Mouse (Mus musculus) v-Abl transformed pro-B cells (cell line): ENCODE results near the gene Ncs1.

Experiments
- in situ Hi-C, 2 experiments: fragments of 400-800 bp; cut with MboI; formaldehyde crosslinking; loops; one replicate each; pipeline ENCODE4 v1.15.1; 2025; ENCODE audit not compliant: unreplicated experiment in 2 of 2

Gene Ncs1

GRCm38 (mm10) chr2:31245491-31246141, at the start of gene Ncs1:
Gene Ncs1 (plus strand): TSS chr2:31245823.
- in situ Hi-C loops, result no loop called here

GRCm38 (mm10) chr2:31198621-31199020, 47.0 kb upstream of the Ncs1 start:
- in situ Hi-C loops, result loop anchor here (5.0 to 25.0 kb wide), 3 partner anchors 99 to 1186 kb away; no protein-coding TSS in a partner anchor

DNA sequence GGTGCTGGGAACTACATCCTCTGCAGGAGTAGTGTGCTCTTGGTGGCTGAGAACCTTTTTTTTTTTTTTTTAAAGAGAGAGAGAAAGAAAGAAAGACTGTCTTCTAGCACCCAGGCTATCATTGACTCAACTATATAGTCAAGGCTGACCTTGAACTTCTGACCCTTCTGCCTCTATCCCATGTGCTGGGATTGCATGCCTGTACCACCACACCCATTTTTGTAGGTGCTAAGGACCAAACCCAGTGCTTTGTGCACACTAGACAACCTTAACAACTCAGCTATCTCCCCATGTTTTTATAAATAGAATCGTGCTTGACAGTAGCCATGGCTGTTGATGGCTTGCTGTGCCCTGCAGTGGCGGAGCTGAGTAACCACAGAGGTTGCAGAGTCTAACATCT, 45.6 kb upstream of the Ncs1 start:
- in situ Hi-C loops, result no loop called here

- in situ Hi-C loops, result no loop called here
Observed at GRCm38 (mm10) chr2:31201851-31202250, 43.8 kb upstream of the Ncs1 start.

DNA sequence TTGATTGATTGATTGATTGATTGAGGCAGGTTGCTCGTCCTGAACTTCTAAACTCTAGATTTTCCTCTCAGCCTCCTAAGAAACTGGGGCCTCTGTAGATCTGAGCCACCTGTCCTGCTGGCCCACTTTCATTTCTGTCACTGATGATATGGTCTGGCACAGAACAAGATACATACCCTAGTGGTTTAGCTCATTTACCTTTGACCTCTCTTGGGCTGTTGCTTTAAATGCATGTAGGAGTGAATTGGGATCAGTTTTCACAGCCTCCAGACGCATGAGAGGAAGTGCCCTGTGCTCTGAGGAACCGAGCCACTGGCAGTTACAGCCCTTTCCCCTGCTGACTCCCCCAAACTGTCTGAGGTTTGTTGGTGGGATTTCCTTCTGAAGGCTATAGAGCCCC, 43.3 kb upstream of the Ncs1 start:
- in situ Hi-C loops, result no loop called here

DNA sequence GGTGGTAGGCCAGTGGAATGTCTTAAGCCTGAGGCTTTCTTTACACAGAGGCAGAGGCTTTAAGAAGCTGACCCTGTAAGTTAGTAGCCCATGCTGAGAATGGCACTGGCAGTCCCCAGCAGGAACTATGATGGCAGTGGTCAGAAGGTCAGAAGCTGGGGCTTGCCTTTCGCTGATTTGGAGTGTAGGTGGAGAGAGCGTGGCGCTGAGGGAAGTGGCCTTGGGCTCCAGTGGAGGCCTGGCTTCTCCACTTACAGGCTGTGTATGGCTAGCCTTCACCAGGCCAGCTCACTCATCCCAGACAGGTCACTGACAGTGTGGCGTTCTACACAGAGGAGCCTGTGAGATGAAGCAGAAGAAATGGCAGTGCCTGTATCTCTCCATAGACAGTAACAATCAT, 42.7 kb upstream of the Ncs1 start:
- in situ Hi-C loops, result no loop called here

- in situ Hi-C loops, result no loop called here
Observed at GRCm38 (mm10) chr2:31204677-31205076, 40.9 kb upstream of the Ncs1 start.

- in situ Hi-C loops, result no loop called here
Observed at GRCm38 (mm10) chr2:31206211-31206610, 39.4 kb upstream of the Ncs1 start.

DNA sequence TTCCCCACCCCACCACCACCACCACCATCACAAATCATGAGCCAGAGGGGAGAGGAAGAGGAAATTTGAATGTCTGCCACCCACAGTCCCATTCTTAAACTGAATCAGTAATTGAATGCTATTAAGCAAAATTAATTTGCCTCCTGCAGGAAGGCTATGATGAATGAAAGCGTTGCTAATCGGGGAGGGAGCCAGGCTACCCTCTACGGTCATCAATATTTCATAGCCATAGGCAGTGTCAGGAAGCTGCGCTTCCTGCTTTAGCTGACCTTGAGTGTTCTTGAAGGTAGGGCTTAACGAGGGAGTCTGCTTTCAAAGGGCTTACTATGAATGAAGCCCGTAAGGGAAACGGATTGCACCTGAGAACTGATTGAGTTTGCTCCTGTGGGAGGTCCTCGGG, 38.7 kb upstream of the Ncs1 start:
- in situ Hi-C loops, result no loop called here

GRCm38 (mm10) chr2:31208544-31209142, 37.0 kb upstream of the Ncs1 start:
- in situ Hi-C loops, result no loop called here

DNA sequence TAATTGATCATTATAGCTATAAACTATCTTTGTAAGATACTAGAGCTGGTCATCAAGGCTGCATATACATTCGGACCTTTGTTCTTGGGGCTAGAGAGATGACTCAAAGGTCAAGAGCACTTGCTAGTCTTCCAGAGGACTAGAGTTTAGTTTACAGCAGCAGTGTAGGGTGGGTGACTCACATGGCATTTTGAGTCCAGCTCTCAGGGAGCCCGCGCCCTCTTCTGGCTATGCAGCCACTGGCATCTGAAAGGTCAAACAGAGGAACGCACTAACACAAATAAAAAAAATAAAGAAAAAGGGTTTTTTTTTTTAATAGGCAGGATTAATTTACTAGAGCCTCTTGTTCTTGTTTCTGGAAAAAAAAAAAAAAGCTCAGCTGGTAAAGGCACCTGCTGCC, 36.1 kb upstream of the Ncs1 start:
- in situ Hi-C loops, result no loop called here

DNA sequence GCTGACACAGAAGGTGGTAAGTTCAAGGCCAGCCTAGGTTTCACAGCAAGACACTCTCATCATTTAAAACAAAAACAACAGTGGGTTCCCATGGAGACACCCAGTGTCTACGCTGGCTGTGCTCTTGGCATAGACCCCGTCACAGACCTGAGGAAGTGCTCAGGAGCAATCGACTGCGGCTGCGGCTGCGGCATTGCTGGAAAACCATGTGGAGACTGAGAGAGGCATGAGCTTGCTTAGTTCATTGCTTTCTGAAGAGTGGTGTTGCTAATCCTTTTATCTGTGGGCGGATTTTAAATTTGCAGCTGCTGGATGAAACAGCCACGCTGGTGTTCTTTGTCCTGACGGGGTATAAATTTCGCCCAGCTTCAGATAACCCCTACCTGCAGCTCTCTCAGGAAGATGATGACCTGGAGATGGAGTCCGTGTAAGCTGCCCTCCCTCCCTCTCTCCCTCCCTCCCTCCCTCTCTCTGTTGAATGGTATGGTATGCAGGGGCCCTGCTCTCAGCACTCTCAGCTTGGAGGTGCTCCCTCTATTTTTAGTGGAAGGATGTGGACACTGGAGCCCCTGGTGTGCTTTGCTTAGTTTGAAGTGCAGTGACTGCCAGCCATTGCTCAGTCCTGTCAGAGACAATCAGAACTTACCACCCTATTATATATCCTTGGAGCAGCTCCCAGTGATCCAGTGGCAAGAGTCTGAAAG, 35.3 kb upstream of the Ncs1 start:
- in situ Hi-C loops, result no loop called here

DNA sequence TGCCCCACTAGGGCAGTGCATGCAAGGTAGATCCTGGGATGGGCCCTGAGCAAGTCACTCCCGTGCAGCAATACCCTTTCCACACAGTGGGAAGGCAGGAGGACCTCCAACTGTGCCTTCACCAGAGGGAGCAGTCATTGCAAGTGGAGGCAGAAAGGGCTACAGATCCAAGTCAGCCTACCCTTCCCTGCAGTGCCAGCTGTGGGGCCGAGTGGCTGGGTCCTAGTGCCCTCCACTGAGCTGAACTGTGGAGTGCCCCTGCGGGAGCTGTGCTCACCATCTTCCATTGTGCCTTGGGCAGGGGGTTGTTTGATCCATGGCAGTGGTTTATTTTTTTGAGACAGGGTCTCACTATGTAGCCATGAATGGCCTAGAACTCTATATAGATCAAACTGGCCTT, 34.4 kb upstream of the Ncs1 start:
- in situ Hi-C loops, result no loop called here

- in situ Hi-C loops, result no loop called here
Observed at GRCm38 (mm10) chr2:31214211-31214796, 31.3 kb upstream of the Ncs1 start.

DNA sequence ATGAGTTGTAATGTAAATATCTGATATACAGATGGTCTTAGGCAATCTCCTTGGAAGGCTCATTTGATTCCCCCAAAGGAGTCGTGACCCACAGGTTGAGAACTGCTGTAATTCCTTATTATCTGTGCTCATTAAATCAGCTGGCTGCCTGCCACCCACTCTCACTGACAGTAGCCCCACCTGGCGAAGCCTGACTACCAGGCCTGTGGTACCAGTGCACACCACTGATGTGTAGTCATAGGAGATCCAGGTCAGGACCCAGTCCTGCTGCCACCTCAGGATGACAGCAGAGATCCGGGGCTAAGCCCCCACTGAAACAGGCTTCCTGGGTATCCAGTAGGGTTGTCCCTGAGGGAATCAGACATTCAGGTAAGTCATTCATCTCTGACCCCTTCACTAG, 27.0 kb upstream of the Ncs1 start:
- in situ Hi-C loops, result no loop called here

DNA sequence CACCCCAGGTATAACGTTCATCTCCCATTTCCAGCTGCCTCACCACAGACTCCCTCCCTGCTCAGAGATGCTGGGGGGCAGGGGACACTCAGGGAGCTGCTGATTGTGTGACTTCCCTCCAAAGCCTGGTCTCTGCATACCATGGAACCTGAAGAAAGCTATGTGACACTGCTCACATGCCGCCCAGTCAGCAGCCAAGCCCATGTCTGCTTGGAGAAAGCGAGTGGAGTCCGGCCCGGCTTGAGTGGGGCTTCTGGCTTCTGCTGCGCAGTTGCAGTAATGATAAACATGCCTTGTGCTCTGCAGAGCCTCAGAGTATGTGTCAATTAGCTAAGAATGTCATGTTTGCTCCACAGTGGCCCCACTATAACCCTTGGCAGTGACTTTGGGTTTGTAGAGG, 26.2 kb upstream of the Ncs1 start:
- in situ Hi-C loops, result no loop called here

DNA sequence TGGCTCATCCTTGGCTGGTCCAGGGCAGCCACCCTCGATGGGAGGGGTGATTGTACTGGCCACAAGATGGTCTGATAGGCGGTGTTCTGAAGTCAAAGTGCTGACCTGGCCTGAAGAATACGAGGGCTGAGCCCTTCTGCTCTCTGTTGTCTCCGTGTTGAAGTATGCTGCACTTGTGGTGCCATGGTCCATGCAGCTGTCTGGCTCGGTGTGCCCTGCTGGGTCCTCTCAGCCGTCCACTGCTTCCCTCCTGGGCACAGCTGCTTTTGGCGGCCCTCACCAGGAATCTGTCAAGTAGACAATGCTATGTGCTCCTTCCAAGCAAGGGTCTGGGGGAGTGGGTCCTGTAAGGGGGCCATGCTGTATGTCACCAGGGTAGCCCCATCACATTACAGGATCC, 24.8 kb upstream of the Ncs1 start:
- in situ Hi-C loops, result no loop called here

DNA sequence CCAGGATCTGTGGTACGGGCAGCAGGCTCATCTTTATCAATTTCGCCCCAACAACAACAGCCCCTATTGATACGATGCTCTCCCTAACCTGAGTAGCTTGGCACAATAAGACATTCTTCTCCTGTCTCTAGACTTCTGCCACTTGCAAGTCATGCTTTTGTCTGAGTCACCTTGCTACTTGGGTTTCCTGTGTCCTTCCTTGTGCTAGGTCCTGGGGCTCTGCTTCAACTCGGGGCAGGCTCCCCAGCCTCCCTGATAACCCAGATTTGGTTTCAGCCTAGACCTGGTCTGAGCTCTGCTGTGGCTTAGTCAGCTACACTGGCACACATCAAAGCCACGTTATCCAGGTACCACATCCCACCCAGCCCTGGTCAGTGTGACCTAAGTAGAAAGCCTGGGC, 24.0 kb upstream of the Ncs1 start:
- in situ Hi-C loops, result no loop called here

DNA sequence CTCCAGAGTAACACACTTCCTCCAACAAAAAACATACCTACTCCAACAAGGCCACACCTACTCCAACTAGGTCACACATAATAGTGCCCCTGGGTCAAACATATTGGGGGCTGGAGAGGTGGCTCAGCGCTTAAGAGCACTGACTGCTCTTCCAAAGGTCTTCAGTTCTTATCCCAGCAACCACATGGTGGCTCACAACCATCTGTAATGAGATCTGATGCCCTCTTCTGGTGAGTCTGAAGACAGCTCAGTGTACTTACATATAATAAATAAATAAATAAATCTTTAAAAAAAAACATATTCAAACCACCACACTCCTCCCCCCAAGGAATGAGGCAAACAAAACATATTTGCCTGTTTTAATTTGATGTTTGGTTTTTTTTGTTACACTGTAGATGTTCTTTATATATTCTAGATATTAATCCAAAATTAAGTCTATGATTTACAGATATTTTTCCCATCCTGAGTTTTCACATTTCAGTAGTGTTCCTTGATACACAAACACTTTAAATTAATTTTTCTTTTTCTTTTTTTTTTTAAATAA, 16.8 kb upstream of the Ncs1 start:
- in situ Hi-C loops, result no loop called here

GRCm38 (mm10) chr2:31239203-31239696, 6.4 kb upstream of the Ncs1 start:
- in situ Hi-C loops, result no loop called here

DNA sequence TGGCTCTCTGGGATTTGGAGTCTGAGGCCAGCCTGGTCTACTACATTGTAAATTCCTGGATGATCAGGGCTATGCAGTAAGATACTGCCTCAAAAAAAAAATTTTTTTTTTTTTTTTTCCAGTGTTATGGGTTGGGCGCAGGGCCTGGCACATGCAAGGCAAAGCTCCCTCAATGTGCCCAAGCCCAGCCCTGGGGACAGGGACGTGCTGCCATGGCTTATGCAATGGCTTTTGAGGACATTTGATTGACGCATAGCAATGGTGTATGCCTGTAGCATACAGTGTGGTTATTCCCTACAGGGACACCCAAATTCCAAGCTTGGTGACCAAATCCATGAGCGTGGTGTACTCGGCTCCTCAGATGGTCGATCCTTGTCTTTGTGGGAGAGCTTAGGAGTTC, 5.8 kb upstream of the Ncs1 start:
- in situ Hi-C loops, result no loop called here
